Mouse (Mus musculus) liver, adult 2 months (tissue): ENCODE results near the gene Mcfd2. TPM values are rescaled to one million over a fixed set of nuclear protein-coding genes. Genes with fewer than 3 reads are reported as not detected.

Source experiments
- DNase-seq: peaks from one replicate; pipeline ENCODE4 v3.0.0-alpha.2; 2011; ENCODE audit warnings: low read depth, low spot score; ENCODE audit errors: extremely low read depth
- H3K27ac ChIP-seq: fragments of 200-500 bp; replicated peaks from 2 replicates; pipeline ENCODE4 v1.5.1; 2012; ENCODE audit warnings: low read depth, mild to moderate bottlenecking, control low read depth, inconsistent platforms, low read length; ENCODE audit not compliant: insufficient read depth
- H3K27me3 ChIP-seq: fragments of 200-500 bp; 2 replicates; pipeline ENCODE4 v1.6.1; 2012; ENCODE audit warnings: mild to moderate bottlenecking, moderate library complexity, low read length, inconsistent platforms; ENCODE audit not compliant: control insufficient read depth, insufficient read depth
- H3K36me3 ChIP-seq: fragments of 200-500 bp; 2 replicates; pipeline ENCODE4 v1.6.1; 2012; ENCODE audit warnings: low read length, inconsistent platforms; ENCODE audit not compliant: control insufficient read depth, insufficient read depth
- H3K4me1 ChIP-seq: fragments of 200-500 bp; 2 replicates; pipeline ENCODE4 v1.6.1; 2011; ENCODE audit warnings: low read length; ENCODE audit not compliant: control insufficient read depth, insufficient read depth
- H3K4me3 ChIP-seq: fragments of 200-500 bp; 2 replicates; pipeline ENCODE4 v1.5.1; 2011; ENCODE audit warnings: low read depth, mild to moderate bottlenecking, control low read depth, low read length, moderate library complexity; ENCODE audit not compliant: insufficient read depth
- H3K79me2 ChIP-seq: fragments of 200-500 bp; 2 replicates; pipeline ENCODE4 v1.6.1; 2012; ENCODE audit warnings: inconsistent platforms, mild to moderate bottlenecking, low read length, moderate library complexity; ENCODE audit not compliant: control insufficient read depth, insufficient read depth
- H3K9ac ChIP-seq: fragments of 200-500 bp; 2 replicates; pipeline ENCODE4 v1.6.1; 2012; ENCODE audit warnings: low read depth, mild to moderate bottlenecking, control low read depth, inconsistent platforms, low read length
- CTCF ChIP-seq: fragments of 200-500 bp; IDR thresholded peaks from 2 replicates; pipeline ENCODE4 v1.5.1; 2011; ENCODE audit warnings: low read depth, low read length, control low read depth
- POLR2A ChIP-seq: fragments of 200-500 bp; IDR thresholded peaks from 2 replicates; pipeline ENCODE4 v1.6.1; 2011; ENCODE audit warnings: low read length, control low read depth; ENCODE audit not compliant: insufficient read depth; ENCODE audit errors: extremely low read depth
- WGBS: fragments of 180-500 bp; shearing (Covaris S2); methylation state at CpG from one replicate; pipeline ENCODE4 v1.1.7; 2018; 5-methylcytosine and 5-hydroxymethylcytosine counted together
- polyA plus RNA-seq: library from polyadenylated mRNA; depleted of rRNA; stranded (reverse); fragments of >200 nt; gene quantifications from 2 replicates; pipeline ENCODE4 v1.2.3, GENCODE M21; 2012
- total RNA-seq: library from RNA; depleted of rRNA; stranded (reverse); fragments of >200 nt; gene quantifications from 2 replicates; pipeline ENCODE4 v1.2.3, GENCODE M21; 2014

Gene Mcfd2
- total and polyA plus RNA-seq, 2 experiments = 231 to 263 TPM

DNA sequence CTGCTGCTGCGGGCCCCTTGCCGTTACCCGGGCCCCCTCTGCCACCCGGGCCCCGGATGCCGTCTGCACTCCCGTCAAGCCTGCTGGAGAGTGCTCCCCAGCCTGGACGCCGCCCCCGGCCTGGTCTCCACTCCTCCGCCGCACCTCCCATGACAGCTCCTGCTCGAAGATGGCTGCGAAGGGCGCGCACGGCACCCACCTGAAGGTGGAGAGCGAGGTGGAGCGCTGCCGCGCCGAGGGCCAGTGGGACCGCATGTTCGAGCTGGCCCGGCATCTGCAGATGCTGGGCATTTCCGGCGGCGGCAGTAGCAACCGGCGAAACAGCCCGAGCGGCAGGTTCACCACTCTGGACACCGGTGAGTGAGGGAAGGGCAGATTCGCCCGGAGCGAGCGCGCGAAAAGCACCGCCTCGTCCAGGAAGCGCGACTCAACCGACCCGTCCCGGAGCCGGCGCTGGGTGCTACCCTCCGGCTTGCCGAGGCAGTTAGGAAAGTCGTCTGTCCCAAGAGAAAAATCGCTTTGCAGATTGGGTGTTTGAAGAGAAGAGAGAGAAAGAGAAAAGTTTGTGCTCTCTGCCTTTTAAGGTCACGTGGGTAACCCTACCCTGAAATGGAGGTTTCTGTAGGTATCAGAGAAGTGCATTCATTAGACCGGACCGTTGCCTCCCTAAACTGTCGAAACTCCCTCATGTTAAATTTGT lies 17.5 kb upstream of the Mcfd2 start:
- H3K4me3 ChIP-seq = peak overlapping the region; percentile 94
- H3K36me3 ChIP-seq = no peaks in the 10 kb centered on the region; the same call in 1 of the 2 replicates
- WGBS = under 1% methylated on average over 56 of the region's 56 CpGs
- peak overlapping the region; percentile 95 for H3K9ac ChIP-seq
- H3K4me1 ChIP-seq = peaks cover 33% of the 10 kb centered on the region
- H3K27ac ChIP-seq = peak overlapping the region; percentile 96
- TF ChIP-seq CTCF (no peak), POLR2A (no peak)
- H3K27me3 ChIP-seq = no peaks in the 10 kb centered on the region
- DNase-seq = no peak
- H3K79me2 ChIP-seq = peaks cover 26% of the 10 kb centered on the region; the same call in 1 of the 2 replicates

DNA sequence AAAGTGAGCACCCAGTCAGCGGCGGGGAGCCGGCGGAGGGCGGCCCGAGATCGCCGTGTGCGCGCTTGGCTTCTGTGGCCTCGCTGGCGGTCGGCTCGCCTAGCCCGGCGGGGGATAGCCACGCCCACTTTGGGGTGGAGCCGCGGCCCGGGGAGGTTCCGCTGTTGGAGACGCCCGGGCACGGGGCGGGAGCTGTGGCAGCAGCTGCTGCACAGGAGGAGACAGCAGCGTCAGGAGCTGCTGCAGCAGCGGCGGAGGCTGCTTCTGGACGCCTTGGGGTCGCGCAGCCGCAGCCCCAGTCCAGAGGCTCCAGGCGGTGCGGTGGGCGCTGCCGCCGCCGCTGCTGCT lies 16.9 kb upstream of the Mcfd2 start, which contains the start of gene Ttc7:
Ttc7 (plus strand) TSS at position 181 of the 348 bp plus-strand sequence.
- Histone ChIP-seq H3K27me3 (no peaks in the 10 kb centered on the region), H3K27ac (peak within 1 kb of the TSS; percentile 98), H3K4me1 (peaks cover 33% of the 10 kb centered on the region), H3K79me2 (peaks cover 26% of the 10 kb centered on the region; the same call in 1 of the 2 replicates), H3K36me3 (no peaks in the 10 kb centered on the region; the same call in 1 of the 2 replicates), H3K9ac (peak within 1 kb of the TSS; percentile 98), H3K4me3 (peak within 1 kb of the TSS; percentile 94)
- DNase-seq = peak; percentile 76
- under 1% methylated on average over 38 of the region's 38 CpGs for WGBS
- peak; percentile 96 for TF ChIP-seq POLR2A
- TF ChIP-seq CTCF = no peak

DNA sequence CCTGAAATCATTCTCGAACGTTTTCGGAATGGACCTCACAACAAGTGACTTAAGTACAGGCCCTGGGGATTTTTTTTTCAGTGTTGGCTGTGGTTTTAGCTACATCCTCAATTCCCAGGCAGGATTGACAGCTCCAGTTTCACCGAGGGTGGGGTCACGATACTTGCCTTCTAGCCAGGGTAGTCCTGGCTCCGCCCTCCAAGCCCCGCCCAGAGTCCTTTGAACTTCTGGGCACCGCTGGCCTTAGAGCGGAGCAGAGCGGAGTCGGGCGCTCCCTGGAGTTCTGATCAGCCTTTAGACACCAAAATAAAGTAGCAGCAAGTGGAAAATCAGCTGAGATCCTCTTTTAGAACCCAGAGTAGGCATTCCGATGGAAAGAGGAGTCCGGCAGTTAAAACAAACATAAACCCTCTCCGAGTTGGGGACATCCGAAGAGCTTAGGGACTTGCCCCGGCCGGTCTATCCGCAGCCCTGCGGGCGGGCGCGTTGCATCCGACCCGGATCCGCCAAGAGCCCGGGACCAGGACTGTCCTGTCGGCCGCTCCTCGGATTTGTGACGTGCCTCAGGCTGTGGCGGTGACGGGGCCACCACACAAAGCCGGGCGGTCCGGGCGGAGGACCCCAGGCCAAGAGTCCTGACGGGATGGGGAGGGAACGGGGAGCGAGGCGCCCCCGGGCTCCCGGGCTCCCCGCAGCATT lies 16.4 kb upstream of the Mcfd2 start:
- peaks cover 26% of the 10 kb centered on the region; the same call in 1 of the 2 replicates for H3K79me2 ChIP-seq
- H3K9ac ChIP-seq = peak overlapping the region; percentile 98
- no peaks in the 10 kb centered on the region; the same call in 1 of the 2 replicates for H3K36me3 ChIP-seq
- WGBS = under 1% methylated on average over 44 of the region's 44 CpGs
- peak overlapping the region; percentile 94 for H3K4me3 ChIP-seq
- H3K4me1 ChIP-seq = peaks cover 29% of the 10 kb centered on the region
- TF ChIP-seq POLR2A (peak; percentile 86; the same call in 1 of the 2 replicates), CTCF (peak; percentile 42)
- H3K27me3 ChIP-seq = no peaks in the 10 kb centered on the region
- peak overlapping the region; percentile 98 for H3K27ac ChIP-seq
- DNase-seq = peak; percentile 94

DNA sequence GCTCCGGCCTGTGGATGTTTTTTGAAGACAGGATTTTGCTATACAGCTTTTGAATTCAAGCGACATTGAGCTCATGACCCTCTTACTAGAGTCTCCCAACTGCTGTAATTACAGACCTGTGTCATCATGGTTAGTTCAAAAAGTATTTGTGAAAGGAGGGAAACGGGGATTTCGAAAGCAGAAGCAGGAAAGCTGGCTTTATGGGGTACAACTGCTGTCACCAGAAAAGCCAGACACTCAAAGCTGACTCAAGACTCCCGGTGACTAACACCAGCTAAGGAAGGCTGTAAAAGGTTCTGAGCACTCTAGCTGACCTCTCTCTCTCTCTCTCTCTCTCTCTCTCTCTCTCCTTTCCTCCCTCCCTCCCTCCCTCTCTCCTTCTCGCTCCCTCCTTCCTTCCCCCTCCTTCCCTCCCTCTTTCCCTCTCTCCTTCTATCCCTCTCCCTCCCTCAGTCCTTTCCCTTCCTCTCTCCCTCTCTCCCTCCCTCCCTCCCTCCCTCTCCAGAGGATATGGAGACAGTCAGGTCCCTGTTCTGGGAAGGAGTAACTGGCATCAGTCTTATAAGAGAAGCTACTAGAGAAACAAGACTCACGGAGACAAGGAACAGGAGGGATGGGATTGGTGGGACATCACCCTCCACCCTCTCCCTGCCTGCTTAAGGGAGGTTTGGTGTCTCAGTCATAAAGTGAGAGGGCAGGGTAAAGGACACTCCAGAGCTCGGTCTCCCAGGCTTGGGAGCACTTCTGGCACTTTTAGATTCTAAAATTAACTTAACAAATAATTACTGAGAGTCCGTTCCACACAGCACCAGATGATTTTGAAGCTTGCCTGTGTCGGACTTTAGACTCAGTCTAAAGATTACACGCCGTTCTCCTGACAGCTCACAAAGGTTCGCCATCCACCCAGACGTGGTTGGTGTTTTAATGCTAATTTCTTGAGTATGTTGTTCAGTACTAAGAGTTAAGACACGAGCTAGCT lies 9.9 kb upstream of the Mcfd2 start:
- H3K9ac ChIP-seq = no peak overlapping the region
- TF ChIP-seq CTCF (no peak), POLR2A (no peak)
- DNase-seq = peak; percentile 77
- H3K4me3 ChIP-seq = no peak overlapping the region
- H3K27ac ChIP-seq = peak overlapping the region; percentile 35; the same call in 1 of the 2 replicates
- no peaks in the 10 kb centered on the region; the same call in 1 of the 2 replicates for H3K36me3 ChIP-seq
- H3K79me2 ChIP-seq = no peaks in the 10 kb centered on the region
- 31% methylated on average over 15 of the region's 15 CpGs for WGBS
- peaks cover 14% of the 10 kb centered on the region for H3K4me1 ChIP-seq
- no peaks in the 10 kb centered on the region for H3K27me3 ChIP-seq

DNA sequence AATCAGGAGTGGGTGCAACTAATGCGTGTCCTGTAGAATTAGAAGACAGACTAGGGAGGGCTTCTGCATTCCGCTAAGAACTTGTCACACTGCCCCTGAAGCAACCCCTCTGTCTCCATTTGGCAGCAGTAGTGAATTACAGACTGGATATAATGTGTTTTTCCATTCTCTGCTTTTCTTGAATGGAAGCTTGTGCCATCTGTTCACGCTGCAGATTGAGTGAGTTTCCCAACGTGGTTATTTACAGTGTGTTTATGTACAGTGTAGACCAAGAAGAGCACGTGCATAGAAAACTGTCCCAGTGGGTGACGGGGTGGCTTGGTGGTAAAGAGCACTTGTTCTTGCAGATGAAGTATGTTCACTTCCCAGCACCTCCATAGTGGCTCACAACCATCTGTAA lies 3.7 kb upstream of the Mcfd2 start:
- DNase-seq = no peak
- Histone ChIP-seq H3K4me1 (no peaks in the 10 kb centered on the region), H3K27me3 (no peaks in the 10 kb centered on the region), H3K27ac (no peak overlapping the region), H3K9ac (no peak overlapping the region), H3K36me3 (no peaks in the 10 kb centered on the region), H3K79me2 (peaks cover 7% of the 10 kb centered on the region; the same call in 1 of the 2 replicates), H3K4me3 (no peak overlapping the region)
- TF ChIP-seq POLR2A = no peak
- TF ChIP-seq CTCF = no peak
- 89% methylated on average over 6 of the region's 6 CpGs for WGBS
